Mouse (Mus musculus) midbrain, embryonic 12.5 days (tissue): Measurements from ENCODE around the gene Hoxc4. TPM values are rescaled to one million over a fixed set of nuclear protein-coding genes. Genes with fewer than 3 reads are reported as not detected.

Experiments
- ATAC-seq: fragments of 200-750 bp; cut with Nextera tagmentation; 2 replicates; pipeline ENCODE4 v1.8.0; 2017; ENCODE audit warnings: low read depth, moderate TSS enrichment, moderate library complexity; ENCODE audit not compliant: low FRiP score
- H3K27ac ChIP-seq: fragments of 300-500 bp; sonication (generic); replicated peaks from 2 replicates; pipeline ENCODE4 v1.5.1; 2016; ENCODE audit warnings: mild to moderate bottlenecking
- H3K27me3 ChIP-seq: fragments of 300-500 bp; sonication (generic); 2 replicates; pipeline ENCODE4 v1.6.1; 2016; ENCODE audit warnings: mild to moderate bottlenecking
- H3K36me3 ChIP-seq: fragments of 300-500 bp; sonication (generic); 2 replicates; pipeline ENCODE4 v1.6.1; 2016
- H3K4me1 ChIP-seq: fragments of 300-500 bp; sonication (generic); 2 replicates; pipeline ENCODE4 v1.6.1; 2016
- H3K4me2 ChIP-seq: fragments of 300-500 bp; sonication (generic); replicated peaks from 2 replicates; pipeline ENCODE4 v1.6.1; 2016; ENCODE audit warnings: mild to moderate bottlenecking, moderate library complexity
- H3K4me3 ChIP-seq: fragments of 300-500 bp; sonication (generic); 2 replicates; pipeline ENCODE4 v1.5.1; 2016; ENCODE audit warnings: mild to moderate bottlenecking
- H3K9ac ChIP-seq: fragments of 300-500 bp; sonication (generic); replicated peaks from 2 replicates; pipeline ENCODE4 v1.6.1; 2016; ENCODE audit warnings: mild to moderate bottlenecking, moderate library complexity
- H3K9me3 ChIP-seq: fragments of 300-500 bp; sonication (generic); 2 replicates; pipeline ENCODE4 v1.6.1; 2016; ENCODE audit warnings: mild to moderate bottlenecking
- WGBS: fragments of 180-500 bp; shearing (Covaris S2); methylation state at CpG from one replicate; pipeline ENCODE4 v1.1.7; 2016; 5-methylcytosine and 5-hydroxymethylcytosine counted together
- polyA plus RNA-seq: library from polyadenylated mRNA; unstranded; fragments of >200 nt; fragmentation: Nextera tagmentation; extraction: Ambion mirVana; gene quantifications from 2 replicates; pipeline ENCODE4 v1.2.1, GENCODE M21; 2016

Gene Hoxc4
- polyA plus RNA-seq, 1 experiment from 2014 or later: 0.09 TPM

DNA sequence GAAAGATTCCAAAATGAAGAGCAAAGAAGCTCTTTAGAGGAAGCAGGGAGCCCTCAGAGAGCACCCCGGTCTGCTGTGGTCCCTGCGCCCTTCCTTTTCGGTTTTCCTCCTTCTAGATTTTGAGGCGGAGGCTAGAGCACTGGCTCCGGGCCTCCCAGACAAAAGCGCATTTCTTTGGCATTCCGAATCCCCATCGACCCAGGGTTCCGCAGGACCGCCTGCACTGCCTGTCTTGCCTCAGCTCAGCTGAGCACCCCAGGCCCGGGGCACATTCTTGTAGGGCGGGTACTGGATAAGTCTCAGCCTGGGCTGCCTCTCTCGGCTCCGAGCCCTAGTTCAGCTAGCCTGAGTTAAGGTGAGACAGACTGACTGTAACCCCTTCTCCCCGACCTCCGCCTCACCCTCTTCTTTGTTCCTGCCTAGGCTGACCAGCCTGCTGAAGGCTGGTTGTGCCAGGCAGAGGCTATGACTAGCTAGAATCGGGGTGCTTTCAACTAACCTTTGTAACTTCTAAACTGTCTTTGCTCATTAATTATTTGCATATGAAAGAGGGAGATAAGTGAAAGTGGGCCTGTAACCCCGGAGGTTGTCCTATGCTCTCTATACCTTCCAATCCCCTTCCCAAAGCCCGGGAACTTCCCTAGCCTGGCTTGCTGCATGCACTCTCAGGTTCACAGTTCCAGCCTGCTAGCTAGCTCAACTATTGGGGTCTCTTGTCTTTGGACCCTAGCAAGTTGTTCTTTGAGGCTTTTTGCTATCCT, 3.1 kb upstream of the Hoxc4 start:
- Histone ChIP-seq H3K36me3 (no peaks in the 10 kb centered on the region), H3K4me2 (no peak overlapping the region), H3K9me3 (no peaks in the 10 kb centered on the region), H3K4me3 (no peak overlapping the region), H3K9ac (no peak overlapping the region), H3K27ac (no peak overlapping the region), H3K4me1 (0 out of 2 replicates have a peak, but pooled peaks cover 2% of the 10 kb centered on the region), H3K27me3 (peaks cover 99% of the 10 kb centered on the region)
- no peak for ATAC-seq
- WGBS: 1% methylated on average over 19 of the region's 19 CpGs

DNA sequence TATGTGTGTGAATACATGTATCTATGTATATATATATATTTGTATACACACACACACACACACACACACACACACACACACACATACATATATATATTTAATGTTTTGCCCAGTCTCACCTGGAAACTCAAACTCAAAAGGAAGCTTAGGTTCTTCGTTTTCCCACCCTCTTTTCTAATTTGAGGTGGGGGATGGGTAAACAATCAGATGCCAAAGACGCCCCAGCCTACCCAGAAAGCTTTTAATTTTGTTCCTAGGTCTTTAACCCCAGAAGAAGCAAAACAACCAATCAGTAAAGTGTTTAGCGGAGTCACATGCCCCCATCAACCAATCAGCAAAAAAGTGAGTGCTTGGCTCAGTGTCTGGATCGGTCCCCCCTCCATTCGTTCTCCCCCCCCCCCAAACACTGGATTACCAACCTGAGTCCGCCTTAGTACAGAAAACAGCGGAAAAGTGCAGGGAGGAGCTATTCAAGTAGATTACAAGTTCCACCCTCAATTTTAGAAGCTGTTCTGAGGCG, 2.2 kb downstream of the Hoxc4 start:
- Histone ChIP-seq H3K4me1 (no peaks in the 10 kb centered on the region), H3K36me3 (no peaks in the 10 kb centered on the region), H3K9me3 (no peaks in the 10 kb centered on the region), H3K4me2 (no peak overlapping the region), H3K4me3 (no peak overlapping the region), H3K27ac (no peak overlapping the region), H3K9ac (no peak overlapping the region), H3K27me3 (peaks cover 98% of the 10 kb centered on the region)
- ATAC-seq: no peak
- WGBS: under 1% methylated on average over 8 of the region's 8 CpGs

DNA sequence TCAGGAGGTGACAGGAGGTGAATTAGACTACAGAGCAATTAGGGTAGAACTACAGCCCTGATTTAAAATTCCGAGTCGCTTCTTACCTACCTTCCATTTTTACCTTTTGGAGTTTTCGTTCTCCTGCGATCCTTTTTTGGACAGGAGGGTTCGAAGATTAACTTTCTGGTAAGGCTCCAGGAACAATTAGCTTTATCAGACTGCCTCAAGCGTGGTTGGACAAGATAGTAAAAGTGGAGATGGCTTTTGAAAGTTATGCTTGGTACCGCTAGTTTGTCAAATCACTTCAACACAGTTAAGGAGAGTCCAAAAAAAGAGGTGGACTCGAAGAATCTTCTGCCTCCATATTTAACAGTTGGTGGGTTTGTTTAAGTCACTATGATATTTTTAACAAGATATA, 2.8 kb downstream of the Hoxc4 start:
- Histone ChIP-seq H3K36me3 (no peaks in the 10 kb centered on the region), H3K4me3 (no peak overlapping the region), H3K27ac (no peak overlapping the region), H3K4me2 (no peak overlapping the region), H3K27me3 (peaks cover 98% of the 10 kb centered on the region), H3K9ac (no peak overlapping the region), H3K4me1 (no peaks in the 10 kb centered on the region), H3K9me3 (no peaks in the 10 kb centered on the region)
- 8% methylated on average over 8 of the region's 8 CpGs for WGBS
- no peak for ATAC-seq

DNA sequence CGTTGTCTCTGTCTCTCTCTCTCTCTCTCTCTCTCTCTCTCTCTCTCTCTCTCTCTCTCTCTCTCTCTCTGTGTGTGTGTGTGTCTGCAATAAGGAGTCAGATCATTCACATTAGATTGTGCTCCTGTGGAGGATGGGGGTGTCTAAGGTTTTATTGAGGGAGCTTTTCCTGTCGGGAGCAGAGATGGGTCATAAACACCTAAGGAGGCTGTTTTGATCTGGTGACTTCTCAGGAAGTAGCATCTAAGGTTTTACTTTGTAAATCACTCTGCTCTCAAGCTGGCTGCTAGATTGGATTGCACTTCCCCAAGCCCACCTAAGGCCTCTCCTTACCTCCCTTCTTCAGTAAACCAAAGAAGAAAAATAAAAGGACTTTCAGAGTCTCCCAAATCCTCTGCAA, 5.4 kb downstream of the Hoxc4 start:
- Histone ChIP-seq H3K4me2 (no peak overlapping the region), H3K9ac (no peak overlapping the region), H3K9me3 (no peaks in the 10 kb centered on the region), H3K27me3 (peaks cover 98% of the 10 kb centered on the region), H3K4me1 (no peaks in the 10 kb centered on the region), H3K27ac (no peak overlapping the region), H3K36me3 (no peaks in the 10 kb centered on the region), H3K4me3 (no peak overlapping the region)
- 11% methylated on average over 2 of the region's 2 CpGs for WGBS
- ATAC-seq: no peak

DNA sequence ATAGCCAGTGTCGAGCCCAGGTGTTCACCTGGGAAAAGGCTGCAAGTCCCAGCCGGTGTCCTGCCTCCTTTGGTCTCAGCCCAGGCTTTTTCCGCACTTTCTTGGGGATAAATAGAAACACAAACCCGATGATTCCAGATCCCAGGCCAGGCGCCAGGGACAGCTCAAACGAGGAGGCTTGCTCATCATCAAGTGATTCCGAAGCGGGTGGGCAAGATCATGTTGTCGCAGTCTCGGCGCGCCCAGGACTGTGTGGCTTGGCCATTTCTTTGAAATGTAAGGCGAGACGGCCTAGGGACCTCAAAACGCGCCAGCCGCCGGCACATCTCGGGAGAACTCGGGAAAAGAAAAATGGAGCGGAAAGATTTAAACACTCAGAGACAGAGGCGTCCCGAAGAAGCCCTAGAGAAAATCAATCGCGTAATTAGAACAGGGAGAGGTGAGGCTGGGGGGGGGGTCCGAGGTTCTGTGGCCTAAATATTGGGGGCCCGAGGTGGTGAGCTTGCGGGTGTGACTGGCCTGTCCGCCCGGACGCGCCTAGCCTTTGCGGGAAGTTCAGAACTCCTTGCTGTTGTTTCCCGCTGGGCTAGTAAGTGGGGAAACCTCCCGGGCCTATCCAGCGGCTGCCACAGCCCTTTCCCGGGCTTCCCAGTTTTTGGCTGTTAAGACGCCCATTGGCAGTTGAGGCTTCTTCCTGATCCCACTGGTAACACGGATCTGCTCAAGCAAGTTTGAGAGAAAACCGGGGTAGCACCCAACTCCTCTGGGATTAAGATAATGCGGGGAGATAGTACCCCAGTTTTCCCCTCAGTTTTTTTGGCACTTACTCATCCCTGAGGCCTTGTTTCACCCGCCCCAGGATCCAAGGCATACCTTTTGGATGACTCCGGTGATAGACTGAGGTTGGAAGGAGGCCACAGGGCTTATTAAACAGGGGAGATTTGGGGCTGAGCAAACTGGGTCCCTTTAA, 8.8 kb downstream of the Hoxc4 start:
- Histone ChIP-seq H3K4me2 (no peak overlapping the region), H3K27me3 (peaks cover 91% of the 10 kb centered on the region), H3K27ac (no peak overlapping the region), H3K9ac (no peak overlapping the region), H3K4me3 (no peak overlapping the region), H3K9me3 (no peaks in the 10 kb centered on the region), H3K36me3 (no peaks in the 10 kb centered on the region), H3K4me1 (no peaks in the 10 kb centered on the region)
- ATAC-seq: no peak
- under 1% methylated on average over 43 of the region's 43 CpGs for WGBS

DNA sequence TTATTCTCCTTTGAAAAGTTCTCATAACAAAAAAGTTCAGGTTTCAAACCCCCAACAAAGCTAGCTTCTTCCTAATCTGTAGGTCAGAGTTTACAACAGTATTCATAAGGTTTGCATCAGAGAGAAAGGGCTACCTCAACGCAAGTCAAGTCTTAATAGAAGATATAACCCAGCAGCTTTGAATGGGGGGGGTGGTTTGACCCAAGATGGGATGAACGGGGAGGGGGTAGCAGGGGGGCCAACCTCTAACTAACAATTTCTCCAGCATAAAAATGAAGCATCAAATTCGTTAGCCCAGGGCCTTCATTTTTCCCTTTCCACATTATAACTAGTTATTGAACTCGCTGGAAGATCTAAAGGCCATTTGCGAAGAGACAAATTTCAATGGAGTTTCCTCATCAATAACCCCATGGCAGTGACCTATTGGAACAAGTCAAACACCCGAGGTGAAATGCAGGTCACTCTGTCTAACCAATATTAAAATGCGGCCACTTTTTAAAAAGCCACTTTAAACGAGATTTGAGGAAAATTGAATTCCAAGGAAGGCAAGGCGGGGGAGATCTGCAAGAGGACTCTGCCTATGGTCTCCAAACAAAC, 10.3 kb downstream of the Hoxc4 start:
- H3K4me1 ChIP-seq: no peaks in the 10 kb centered on the region
- no peak overlapping the region for H3K4me2 ChIP-seq
- ATAC-seq: no peak
- H3K4me3 ChIP-seq: no peak overlapping the region
- no peaks in the 10 kb centered on the region for H3K36me3 ChIP-seq
- no peak overlapping the region for H3K27ac ChIP-seq
- no peak overlapping the region for H3K9ac ChIP-seq
- H3K9me3 ChIP-seq: no peaks in the 10 kb centered on the region
- WGBS: 12% methylated on average over 9 of the region's 9 CpGs
- H3K27me3 ChIP-seq: peaks cover 91% of the 10 kb centered on the region

DNA sequence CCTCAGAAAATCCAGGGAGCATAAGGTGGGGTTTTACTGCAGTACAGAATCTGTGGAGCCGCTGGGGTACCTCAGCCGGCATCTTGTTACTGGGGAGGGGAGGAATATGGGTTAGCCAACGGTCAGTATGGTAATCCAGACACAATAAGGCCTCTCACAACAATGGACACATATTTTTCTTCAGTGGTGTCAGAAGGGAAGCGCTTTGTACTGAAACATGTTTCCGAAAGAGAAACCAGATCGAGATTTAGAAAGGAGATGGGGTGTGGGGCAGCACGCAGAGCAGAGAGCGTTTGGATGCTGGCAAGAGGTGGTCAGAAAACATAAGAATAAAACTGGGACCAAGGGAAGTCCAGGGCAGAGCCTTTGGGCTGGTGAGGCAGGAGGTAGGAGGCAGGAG, 11.4 kb downstream of the Hoxc4 start:
- no peak overlapping the region for H3K4me3 ChIP-seq
- no peaks in the 10 kb centered on the region for H3K9me3 ChIP-seq
- peaks cover 91% of the 10 kb centered on the region for H3K27me3 ChIP-seq
- H3K4me1 ChIP-seq: no peaks in the 10 kb centered on the region
- H3K27ac ChIP-seq: no peak overlapping the region
- no peak for ATAC-seq
- no peak overlapping the region for H3K4me2 ChIP-seq
- 1% methylated on average over 8 of the region's 8 CpGs for WGBS
- no peaks in the 10 kb centered on the region for H3K36me3 ChIP-seq
- H3K9ac ChIP-seq: no peak overlapping the region

DNA sequence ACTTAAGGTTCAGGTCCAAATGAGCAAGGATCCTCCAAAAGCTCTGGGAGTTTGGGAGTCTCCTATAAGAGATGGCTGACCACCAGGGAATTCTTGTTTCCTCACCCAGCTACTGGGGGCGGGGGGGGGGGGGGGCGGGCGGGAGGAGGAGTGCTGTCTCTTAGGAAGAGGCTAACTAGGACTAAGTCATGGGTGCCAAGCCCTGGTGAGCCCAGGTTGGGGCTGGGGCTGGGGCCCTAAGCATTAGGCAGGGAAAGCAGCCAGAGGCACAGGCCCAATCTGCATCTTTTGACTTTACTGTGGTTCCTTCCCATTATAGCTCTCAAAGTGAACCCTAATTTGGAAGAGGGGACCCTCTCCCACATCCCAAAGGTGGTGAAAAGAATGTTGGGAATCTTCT, 13.4 kb downstream of the Hoxc4 start:
- Histone ChIP-seq H3K4me2 (no peak overlapping the region), H3K4me1 (no peaks in the 10 kb centered on the region), H3K27me3 (peaks cover 93% of the 10 kb centered on the region), H3K27ac (no peak overlapping the region), H3K9me3 (no peaks in the 10 kb centered on the region), H3K36me3 (no peaks in the 10 kb centered on the region), H3K9ac (no peak overlapping the region), H3K4me3 (no peak overlapping the region)
- no peak for ATAC-seq
- WGBS: 0% methylated on average over 2 of the region's 3 CpGs

DNA sequence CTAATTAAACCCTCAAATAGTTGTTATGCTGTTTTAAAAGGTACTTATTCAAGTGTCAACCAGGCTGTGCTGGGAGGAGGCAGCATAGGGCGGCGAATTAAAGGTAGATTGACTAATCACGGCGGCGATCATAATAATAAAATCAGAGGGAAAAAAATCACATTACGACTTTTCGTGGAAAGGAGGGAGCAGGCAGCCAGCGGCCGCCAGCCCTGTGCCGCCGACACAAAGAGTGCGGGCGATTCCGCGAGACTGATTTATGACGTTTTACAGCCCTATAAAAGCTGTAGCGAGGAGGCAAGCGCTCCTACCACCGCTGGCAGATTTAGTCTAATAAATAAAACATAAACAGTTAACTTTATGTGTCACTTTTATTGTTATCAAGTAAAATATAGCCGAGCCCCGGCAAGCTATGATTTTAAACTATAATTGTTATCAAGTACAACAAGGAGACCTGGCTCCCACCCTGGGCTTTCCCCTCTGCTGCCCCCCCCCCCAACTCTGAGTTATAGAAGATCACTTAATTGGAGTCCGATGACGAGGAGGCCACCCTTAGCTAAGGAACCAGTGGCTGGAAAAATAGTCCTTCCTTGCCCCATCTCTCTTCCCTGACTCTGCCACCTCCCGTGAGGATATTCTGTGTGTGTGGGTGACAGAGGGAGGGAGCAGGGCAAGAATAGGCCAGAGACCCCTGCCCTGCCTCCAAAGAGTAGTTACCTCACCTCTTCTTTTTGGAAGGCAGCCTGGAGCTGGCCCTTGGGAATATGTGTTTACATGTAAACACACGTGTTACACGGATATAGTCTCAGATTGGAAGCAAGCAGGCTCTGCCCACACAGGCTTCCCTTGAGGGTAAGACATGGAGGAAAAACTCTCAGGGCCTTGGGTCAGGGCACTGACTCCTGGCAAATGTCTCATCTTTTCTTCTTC, 14.2 kb downstream of the Hoxc4 start:
- no peaks in the 10 kb centered on the region for H3K9me3 ChIP-seq
- H3K27ac ChIP-seq: no peak overlapping the region
- H3K27me3 ChIP-seq: peaks cover 93% of the 10 kb centered on the region
- ATAC-seq: no peak
- H3K4me2 ChIP-seq: no peak overlapping the region
- no peak overlapping the region for H3K4me3 ChIP-seq
- WGBS: 1% methylated on average over 26 of the region's 26 CpGs
- no peaks in the 10 kb centered on the region for H3K36me3 ChIP-seq
- no peak overlapping the region for H3K9ac ChIP-seq
- no peaks in the 10 kb centered on the region for H3K4me1 ChIP-seq

DNA sequence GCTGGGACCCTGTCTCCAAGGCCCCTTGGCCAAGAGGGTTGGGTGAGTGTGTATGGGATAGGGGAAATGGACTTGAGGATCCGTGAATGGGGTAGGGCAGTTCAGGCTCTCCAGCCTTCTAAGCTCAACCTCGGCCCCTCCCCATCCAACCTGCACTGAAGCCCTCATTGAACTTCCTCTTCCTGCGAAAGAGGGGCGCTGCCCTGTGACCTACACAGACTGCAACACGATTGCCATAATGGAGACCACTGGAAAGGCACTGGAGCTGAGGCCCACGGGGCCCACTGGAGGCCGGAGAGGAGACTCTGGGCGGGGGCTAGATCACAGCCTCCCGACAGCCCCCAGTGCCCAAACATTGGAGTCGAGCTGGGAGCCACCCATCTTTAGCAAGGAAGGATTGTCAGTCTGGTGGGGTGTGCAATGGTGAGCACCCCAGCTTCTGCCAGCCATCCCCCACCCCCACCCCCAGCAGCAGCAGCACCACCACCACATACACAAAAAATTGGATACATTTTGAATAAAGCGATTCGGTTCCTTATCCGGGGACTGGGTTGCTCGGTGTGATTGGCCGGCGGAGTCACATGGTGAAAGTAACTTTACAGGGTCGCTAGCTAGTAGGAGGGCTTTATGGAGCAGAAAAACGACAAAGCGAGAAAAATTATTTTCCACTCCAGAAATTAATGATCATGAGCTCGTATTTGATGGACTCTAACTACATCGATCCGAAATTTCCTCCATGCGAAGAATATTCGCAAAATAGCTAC, 15.5 kb downstream of the Hoxc4 start:
- H3K9ac ChIP-seq: no peak overlapping the region
- no peaks in the 10 kb centered on the region for H3K4me1 ChIP-seq
- no peaks in the 10 kb centered on the region for H3K36me3 ChIP-seq
- no peak for ATAC-seq
- H3K27me3 ChIP-seq: peaks cover 93% of the 10 kb centered on the region
- 1% methylated on average over 24 of the region's 24 CpGs for WGBS
- H3K4me3 ChIP-seq: no peak overlapping the region
- H3K4me2 ChIP-seq: peak overlapping the region; percentile 8; the same call in 1 of the 2 replicates
- H3K9me3 ChIP-seq: no peaks in the 10 kb centered on the region
- H3K27ac ChIP-seq: no peak overlapping the region
